Comparison of ENCODE assay signal across 8 mouse cellular contexts in the genomic region with DNA sequence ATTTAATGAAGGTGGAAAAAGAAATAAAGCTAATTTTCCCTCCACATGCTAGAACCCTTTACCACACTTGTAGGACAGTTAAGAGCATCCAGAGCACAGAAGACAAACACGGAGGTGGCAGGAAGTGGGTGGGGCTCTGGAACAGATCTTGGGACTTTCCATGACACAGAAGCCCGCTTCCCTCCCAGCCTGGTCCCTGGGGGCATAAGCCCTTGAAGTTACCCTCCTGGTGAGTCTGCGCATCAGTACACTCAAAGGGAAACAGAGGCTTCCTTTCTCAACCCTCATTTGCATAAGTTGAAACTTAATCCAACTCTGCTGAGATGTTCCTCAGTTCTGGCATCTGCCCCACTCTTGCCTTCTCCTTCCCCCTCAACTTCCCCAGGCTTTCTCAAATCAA.
A peak's percentile ranks its signal among the peaks of the same experiment; 100 is the strongest.
DNase-seq lines count a peak whose midpoint lies in the region; ATAC-seq and TF ChIP-seq lines count a peak whose summit lies in the region.

No protein-coding gene starts in this region.

- DNase-seq in frontal cortex, postnatal 25 days (ENCODE audit: low spot score in 2 of 2), result no peak
- DNase-seq in ES-CJ7 (ENCODE audit: low read depth, low spot score), result peak; percentile 96
- peak; percentile 32 for DNase-seq in lung, postnatal 25 days (ENCODE audit: low spot score)
- no peak for DNase-seq in right cerebral cortex, postnatal 14 days

- no peak for TF ChIP-seq CTCF in intestine, postnatal 0 days (IDR thresholded peaks at IDR 0.05; ENCODE audit: low read depth)

- H3K27ac ChIP-seq in embryonic facial prominence, embryonic 12.5 days, result peak overlapping the region; percentile 18; the same call in 1 of the 2 replicates
- no peak overlapping the region for H3K27ac ChIP-seq in intestine, postnatal 0 days (ENCODE audit: low read depth, low read length)

- no peaks in the 10 kb centered on the region for H3K9me3 ChIP-seq in embryonic facial prominence, embryonic 12.5 days
- H3K9me3 ChIP-seq in intestine, postnatal 0 days (ENCODE audit: control insufficient read depth), result no peaks in the 10 kb centered on the region

- 3% methylated on average over 3 of the region's 3 CpGs for WGBS in embryonic facial prominence, embryonic 12.5 days
- 29% methylated on average over 3 of the region's 3 CpGs for WGBS in intestine, postnatal 0 days

- H3K4me1 ChIP-seq in embryonic facial prominence, embryonic 12.5 days, result peaks cover 11% of the 10 kb centered on the region; the same call in 1 of the 2 replicates
- H3K4me1 ChIP-seq in intestine, postnatal 0 days (replicated peaks; ENCODE audit: control insufficient read depth, insufficient read depth, low read length), result no peaks in the 10 kb centered on the region

- H3K4me2 ChIP-seq in embryonic facial prominence, embryonic 12.5 days (replicated peaks), result peak overlapping the region; percentile 28
- H3K4me2 ChIP-seq in intestine, postnatal 0 days (replicated peaks; ENCODE audit: low read depth), result no peak overlapping the region

- no peak overlapping the region for H3K9ac ChIP-seq in embryonic facial prominence, embryonic 12.5 days
- no peak overlapping the region for H3K9ac ChIP-seq in intestine, postnatal 0 days (ENCODE audit: low read depth, low read length)

- H3K36me3 ChIP-seq in embryonic facial prominence, embryonic 12.5 days, result no peaks in the 10 kb centered on the region
- H3K36me3 ChIP-seq in intestine, postnatal 0 days (ENCODE audit: control insufficient read depth, insufficient read depth), result no peaks in the 10 kb centered on the region

- ATAC-seq in frontal cortex, adult (ENCODE audit: low TSS enrichment), result peak; percentile 38; the same call in 1 of the 2 replicates
- no peak for ATAC-seq in embryonic facial prominence, embryonic 12.5 days (ENCODE audit: insufficient number of reproducible peaks, insufficient read depth, low FRiP score, low TSS enrichment)
- ATAC-seq in hematopoietic stem cell, adult 5-6 weeks (replicated peaks in 1 of 2; ENCODE audit: insufficient read depth in 1 of 2, low FRiP score in 2 of 2, low TSS enrichment in 1 of 2, low read depth in 1 of 2, poor library complexity in 2 of 2, severe bottlenecking in 2 of 2), result peak; percentile 21 to 49; a peak in 2 of 4 replicates
- no peak for ATAC-seq in intestine, postnatal 0 days

- H3K27me3 ChIP-seq in embryonic facial prominence, embryonic 12.5 days, result no peaks in the 10 kb centered on the region
- no peaks in the 10 kb centered on the region for H3K27me3 ChIP-seq in intestine, postnatal 0 days (replicated peaks; ENCODE audit: control insufficient read depth, insufficient read depth, low read length)

- no peak overlapping the region for H3K4me3 ChIP-seq in embryonic facial prominence, embryonic 12.5 days
- H3K4me3 ChIP-seq in intestine, postnatal 0 days (ENCODE audit: low read depth, low read length), result no peak overlapping the region

Comparison
In these comparisons a context has a peak if more than half of its experiments do, and no peak if none do; other contexts are left out.
1. ATAC-seq: peak in frontal cortex, adult (single experiment) and hematopoietic stem cell, adult 5-6 weeks (2 of 2); none in embryonic facial prominence, embryonic 12.5 days (single experiment) and intestine, postnatal 0 days (single experiment).
2. DNase-seq: peak in ES-CJ7 (single experiment) and lung, postnatal 25 days (single experiment); none in frontal cortex, postnatal 25 days (0 of 2) and right cerebral cortex, postnatal 14 days (single experiment).